Mouse (Mus musculus): ENCODE results near the gene Ifi206.

Gene Ifi206

DNA sequence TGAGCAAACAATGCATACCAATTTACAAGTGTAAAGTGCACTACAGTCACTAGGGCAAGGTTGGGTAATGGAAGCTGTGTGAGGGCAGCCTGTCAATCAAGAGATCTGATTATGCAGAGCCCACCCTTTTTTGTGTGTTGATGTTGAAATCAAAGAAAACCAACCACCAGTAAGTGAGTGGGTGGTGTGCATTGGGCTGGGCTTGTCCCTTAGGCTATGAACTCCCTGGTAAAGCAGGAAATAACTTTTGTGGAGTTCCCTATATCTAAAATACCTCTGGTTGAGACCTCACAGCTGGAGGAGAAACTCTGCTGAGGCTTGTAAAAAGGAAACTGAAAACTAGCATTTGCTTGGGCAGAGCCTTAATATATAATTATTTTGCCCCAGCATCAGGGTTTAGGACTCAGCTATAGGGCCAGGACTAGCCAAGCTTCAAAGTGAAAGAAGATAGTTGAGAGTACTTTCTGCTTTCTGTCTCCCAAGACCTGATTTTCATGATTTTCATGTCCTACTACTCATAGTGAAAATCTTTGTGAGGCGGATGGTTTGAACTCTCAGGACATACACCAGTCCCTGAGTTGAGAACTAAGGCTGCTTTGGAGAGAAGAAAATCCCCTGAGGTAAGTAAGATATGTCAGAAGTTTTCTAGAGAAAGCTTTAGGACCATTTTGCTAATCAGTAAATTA lies 71.8 kb downstream of the Ifi206 start:
- DNase-seq (ENCODE audit: low spot score): peak; percentile 46

DNA sequence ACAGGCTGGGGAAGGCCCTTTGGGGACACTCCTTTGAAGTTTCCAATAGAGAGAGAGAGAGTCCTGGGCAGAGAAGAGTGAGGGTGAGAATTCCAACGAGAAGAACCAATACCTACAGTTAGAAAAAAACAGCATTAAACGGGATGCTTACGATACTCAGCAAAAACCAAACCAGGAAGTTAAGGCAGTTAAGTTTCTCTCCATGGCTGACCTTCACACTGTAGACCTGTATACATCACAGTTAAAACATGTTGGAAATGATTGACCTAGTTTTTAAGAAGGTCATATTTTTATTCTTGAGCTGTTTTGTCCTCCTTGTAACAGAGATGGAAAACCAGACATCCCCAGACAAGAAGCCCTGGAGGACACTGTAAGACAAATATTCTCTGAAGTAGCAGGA lies 72.3 kb downstream of the Ifi206 start:
- DNase-seq (ENCODE audit: low spot score): no peak

All from lung, postnatal 25 days (tissue).